Mouse (Mus musculus): ENCODE data around the gene Vps8. TPM values are rescaled to one million over a fixed set of nuclear protein-coding genes. Genes with fewer than 3 reads are reported as not detected.

Gene Vps8
- total and polyA plus RNA-seq, 3 experiments, result 13.6 to 17.6 (median 15.9) TPM

- peaks cover 20 to 57% of the 10 kb centered on the region in 2 experiments for H3K4me1 ChIP-seq (ENCODE audit: control insufficient read depth in 1 of 2, insufficient read depth in 2 of 2)
Measured at GRCm38 (mm10) chr16:21646496-21646895, 223.6 kb downstream of the Vps8 start.

GRCm38 (mm10) chr16:21648800-21649199 is 225.9 kb downstream of the Vps8 start:
- in situ Hi-C loops (cut with MboI; ENCODE audit: low pct_ligation_motif_present, low pct_unique_long_range_greater_than_20kb, low sequenced_read_pairs), result no loop called here
- Histone ChIP-seq H3K36me3 (replicated peaks in 1 of 2; ENCODE audit: control insufficient read depth in 1 of 2, insufficient read depth in 1 of 2, low read length in 1 of 2) (peaks cover 0 to 6% of the 10 kb centered on the region in 2 experiments), H3K27ac (ENCODE audit: insufficient read depth, low read depth) (no peak overlapping the region)

More at GRCm38 (mm10) chr16:21646496-21646895, 223.6 kb downstream of the Vps8 start:
- no peaks in the 10 kb centered on the region for H3K9me3 ChIP-seq (replicated peaks; ENCODE audit: low read length)
- no peaks in the 10 kb centered on the region for H3K27me3 ChIP-seq (replicated peaks)
- H3K4me3 ChIP-seq (replicated peaks in 1 of 3; ENCODE audit: low read depth in 2 of 3, low read length in 2 of 3, poor library complexity in 1 of 3), result no peak overlapping the region
- in situ Hi-C loops (cut with MboI; ENCODE audit: low pct_ligation_motif_present, low pct_unique_long_range_greater_than_20kb, low sequenced_read_pairs), result no loop called here
- no peak overlapping the region for H3K4me2 ChIP-seq (ENCODE audit: insufficient read depth, low read depth, poor library complexity, severe bottlenecking)
- TF ChIP-seq RAD21 (IDR thresholded peaks at IDR 0.05; ENCODE audit: low read depth, low read length), result no peak
- TF ChIP-seq MAX (IDR thresholded peaks at IDR 0.05; ENCODE audit: low read length), result no peak
- no peak for TF ChIP-seq NRF1 (IDR thresholded peaks at IDR 0.05; ENCODE audit: low read depth, low read length)
- TF ChIP-seq MAZ (IDR thresholded peaks at IDR 0.05; ENCODE audit: low read depth, low read length), result no peak
- TF ChIP-seq IRF4 (IDR thresholded peaks at IDR 0.05; ENCODE audit: low read depth, low read length), result no peak
- TF ChIP-seq E2F4 (IDR thresholded peaks at IDR 0.05; ENCODE audit: insufficient replicate concordance, low read depth, low read length), result no peak
- TF ChIP-seq MXI1 (IDR thresholded peaks at IDR 0.05; ENCODE audit: low read depth, low read length), result no peak
- no peak for TF ChIP-seq ELF1 (IDR thresholded peaks at IDR 0.05; ENCODE audit: low read depth, low read length)
- no peak for TF ChIP-seq TCF12 (IDR thresholded peaks at IDR 0.05; ENCODE audit: low read depth, low read length)
- no peak for TF ChIP-seq UBTF (IDR thresholded peaks at IDR 0.05; ENCODE audit: low read depth, low read length)
- TF ChIP-seq POLR2A (IDR thresholded peaks at IDR 0.05; ENCODE audit: low read depth, low read length), result no peak
- TF ChIP-seq TBP (conservative IDR thresholded peaks at IDR 0.05; ENCODE audit: low read depth, low read length), result no peak
- TF ChIP-seq JUN (IDR thresholded peaks at IDR 0.05; ENCODE audit: insufficient read depth, low read depth, low read length), result no peak
- TF ChIP-seq GABPA (IDR thresholded peaks at IDR 0.05; ENCODE audit: insufficient replicate concordance, low read depth, low read length), result no peak
- no peak overlapping the region for H3K27ac ChIP-seq (ENCODE audit: insufficient read depth, low read depth)
- dilution Hi-C loops (cut with MboI; ENCODE audit: extremely low pct_ligation_motif_present, extremely low pct_unique_long_range_greater_than_20kb, low sequenced_read_pairs), result no loop called here
- no peaks in the 10 kb centered on the region for H3K79me2 ChIP-seq (replicated peaks; ENCODE audit: control insufficient read depth, extremely low read depth, insufficient read depth, poor library complexity, severe bottlenecking)
- peaks cover 0 to 14% of the 10 kb centered on the region in 2 experiments for H3K36me3 ChIP-seq (replicated peaks in 1 of 2; ENCODE audit: control insufficient read depth in 1 of 2, insufficient read depth in 1 of 2, low read length in 1 of 2)
- no peak for DNase-seq (ENCODE audit: extremely low read depth)
- no peak overlapping the region for H3K9ac ChIP-seq (ENCODE audit: insufficient read depth, low read depth)

More at GRCm38 (mm10) chr16:21648800-21649199, 225.9 kb downstream of the Vps8 start:
- Histone ChIP-seq H3K4me1 (ENCODE audit: control insufficient read depth in 1 of 2, insufficient read depth in 2 of 2) (peaks cover 5 to 34% of the 10 kb centered on the region in 2 experiments), H3K4me2 (ENCODE audit: insufficient read depth, low read depth, poor library complexity, severe bottlenecking) (no peak overlapping the region), H3K27me3 (replicated peaks) (no peaks in the 10 kb centered on the region), H3K9ac (ENCODE audit: insufficient read depth, low read depth) (no peak overlapping the region), H3K9me3 (replicated peaks; ENCODE audit: low read length) (no peaks in the 10 kb centered on the region), H3K4me3 (replicated peaks in 1 of 3; ENCODE audit: low read depth in 2 of 3, low read length in 2 of 3, poor library complexity in 1 of 3) (no peak overlapping the region), H3K79me2 (replicated peaks; ENCODE audit: control insufficient read depth, extremely low read depth, insufficient read depth, poor library complexity, severe bottlenecking) (no peaks in the 10 kb centered on the region)
- dilution Hi-C loops (cut with MboI; ENCODE audit: extremely low pct_ligation_motif_present, extremely low pct_unique_long_range_greater_than_20kb, low sequenced_read_pairs), result no loop called here
- no peak for TF ChIP-seq NRF1 (IDR thresholded peaks at IDR 0.05; ENCODE audit: low read depth, low read length)
- no peak for TF ChIP-seq ZNF384 (IDR thresholded peaks at IDR 0.05; ENCODE audit: low read depth, low read length)
- no peak for TF ChIP-seq MEF2A (IDR thresholded peaks at IDR 0.05; ENCODE audit: borderline replicate concordance, low read depth, low read length)
- TF ChIP-seq TBP (conservative IDR thresholded peaks at IDR 0.05; ENCODE audit: low read depth, low read length), result no peak
- no peak for TF ChIP-seq SMC3 (IDR thresholded peaks at IDR 0.05; ENCODE audit: low read depth, low read length)
- no peak for TF ChIP-seq JUN (IDR thresholded peaks at IDR 0.05; ENCODE audit: insufficient read depth, low read depth, low read length)
- TF ChIP-seq USF2 (conservative IDR thresholded peaks at IDR 0.05; ENCODE audit: low read depth, low read length), result no peak
- no peak for TF ChIP-seq RCOR1 (conservative IDR thresholded peaks at IDR 0.05; ENCODE audit: low read depth, low read length)
- no peak for TF ChIP-seq PAX5 (IDR thresholded peaks at IDR 0.05; ENCODE audit: low read length)
- no peak for TF ChIP-seq POLR2A (IDR thresholded peaks at IDR 0.05; ENCODE audit: low read depth, low read length)
- TF ChIP-seq CHD1 (IDR thresholded peaks at IDR 0.05; ENCODE audit: low read depth, low read length), result no peak
- no peak for TF ChIP-seq RAD21 (IDR thresholded peaks at IDR 0.05; ENCODE audit: low read depth, low read length)
- no peak for TF ChIP-seq GABPA (IDR thresholded peaks at IDR 0.05; ENCODE audit: insufficient replicate concordance, low read depth, low read length)
- TF ChIP-seq ELF1 (IDR thresholded peaks at IDR 0.05; ENCODE audit: low read depth, low read length), result no peak
- no peak for TF ChIP-seq SIN3A (IDR thresholded peaks at IDR 0.05; ENCODE audit: low read length)
- TF ChIP-seq KAT2A (IDR thresholded peaks at IDR 0.05; ENCODE audit: insufficient replicate concordance, low read length), result no peak
- no peak for TF ChIP-seq MAZ (IDR thresholded peaks at IDR 0.05; ENCODE audit: low read depth, low read length)
- no peak for DNase-seq (ENCODE audit: extremely low read depth)

All from CH12.LX (cell line).